Mouse (Mus musculus): ENCODE measurements around the gene Dnajc21. TPM values are rescaled to one million over a fixed set of nuclear protein-coding genes. Genes with fewer than 3 reads are reported as not detected.

The Dnajc21 gene
- polyA plus RNA-seq, 1 experiment from 2014 or later, result 32.9 TPM

DNA sequence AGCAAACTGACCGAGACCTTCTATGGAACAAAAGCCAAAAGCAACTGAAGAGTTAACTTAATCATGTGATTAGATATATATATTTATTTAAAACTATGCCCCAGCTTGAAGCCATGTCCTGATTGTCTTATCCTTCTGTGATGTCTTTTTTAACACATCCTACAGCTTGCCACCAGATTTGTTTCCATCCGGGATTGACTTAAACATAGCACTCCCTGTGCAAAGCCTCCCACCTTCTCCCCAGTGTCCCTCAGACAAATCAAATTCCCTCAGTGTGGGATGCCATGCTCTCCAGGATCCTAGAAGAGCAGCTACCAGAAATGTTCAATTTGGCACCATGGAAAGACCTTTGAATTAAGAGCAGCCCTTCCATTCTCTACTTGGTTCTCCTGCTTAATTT, 59.4 kb downstream of the Dnajc21 start:
- 96% methylated on average over 2 of the region's 2 CpGs for WGBS (ENCODE audit: missing documents)
- Histone ChIP-seq H3K36me3 (ENCODE audit: inconsistent target) (no peaks in the 10 kb centered on the region), H3K4me3 (ENCODE audit: inconsistent target) (no peak overlapping the region), H3K79me2 (ENCODE audit: inconsistent target) (no peaks in the 10 kb centered on the region), H3K27ac (no peak overlapping the region)

DNA sequence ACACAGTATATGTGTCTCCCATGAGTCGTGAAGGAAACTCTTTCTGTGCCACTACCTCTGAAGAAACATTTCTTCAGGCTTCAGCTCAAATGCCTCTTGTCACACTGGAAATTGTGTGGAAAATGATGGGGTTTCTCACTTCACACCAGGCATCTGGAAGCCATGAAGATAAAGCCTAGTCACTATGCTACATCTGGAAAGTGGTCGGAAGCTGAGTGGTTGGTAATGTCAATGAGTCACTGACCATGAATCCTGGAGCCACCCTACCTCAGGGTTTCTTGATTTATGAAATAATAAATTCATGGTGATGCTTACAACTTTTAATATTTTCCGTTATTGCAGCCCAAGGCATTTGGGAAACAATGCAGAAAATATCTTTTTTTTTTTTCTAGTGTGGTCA, 60.5 kb downstream of the Dnajc21 start:
- Histone ChIP-seq H3K27ac (no peak overlapping the region), H3K79me2 (ENCODE audit: inconsistent target) (no peaks in the 10 kb centered on the region), H3K4me3 (ENCODE audit: inconsistent target) (no peak overlapping the region), H3K36me3 (ENCODE audit: inconsistent target) (no peaks in the 10 kb centered on the region)
- WGBS (ENCODE audit: missing documents), result 100% methylated on average over 2 of the region's 3 CpGs

DNA sequence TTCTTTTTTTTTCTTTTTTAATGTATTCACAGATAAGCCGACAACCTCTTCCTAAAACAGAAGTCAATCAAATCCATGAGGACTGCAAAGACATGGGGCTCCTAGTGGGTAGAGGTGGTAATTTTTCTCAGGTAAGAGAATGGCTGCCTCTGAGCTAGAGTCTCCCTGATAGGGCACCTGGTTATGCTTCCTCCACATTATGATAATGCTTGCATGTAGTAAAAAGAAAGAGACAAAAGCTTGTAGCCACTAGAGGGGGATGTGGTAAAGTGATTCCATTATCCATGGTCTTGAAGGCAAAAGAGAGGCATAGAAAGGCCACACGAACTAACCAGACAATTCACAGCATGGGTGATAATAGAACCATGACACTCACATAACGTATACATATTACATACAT, 69.9 kb downstream of the Dnajc21 start:
- H3K4me3 ChIP-seq (ENCODE audit: inconsistent target), result no peak overlapping the region
- WGBS (ENCODE audit: missing documents), result 55% methylated on average over 3 of the region's 3 CpGs
- no peaks in the 10 kb centered on the region for H3K79me2 ChIP-seq (ENCODE audit: inconsistent target)
- no peak overlapping the region for H3K27ac ChIP-seq
- no peaks in the 10 kb centered on the region for H3K36me3 ChIP-seq (ENCODE audit: inconsistent target)

DNA sequence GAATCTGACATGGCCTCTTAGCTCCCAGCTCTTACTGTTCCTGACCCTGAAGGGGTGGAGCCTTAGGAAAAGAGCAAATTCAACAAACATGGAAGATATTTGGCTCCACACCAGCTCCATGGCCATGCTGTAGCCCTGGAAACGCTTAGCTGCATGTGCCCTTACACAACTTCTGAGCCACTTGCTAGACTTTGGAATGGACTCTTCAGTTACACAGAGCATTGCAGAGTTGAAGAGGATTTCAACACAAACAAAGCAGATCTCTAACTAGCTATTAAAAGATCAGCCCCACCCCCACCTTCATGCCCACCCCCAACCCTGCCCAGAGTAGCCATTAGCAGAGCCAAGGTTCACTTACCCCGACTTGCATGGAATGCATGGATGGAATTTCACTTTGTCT, 70.5 kb downstream of the Dnajc21 start:
- H3K36me3 ChIP-seq (ENCODE audit: inconsistent target), result no peaks in the 10 kb centered on the region
- H3K4me3 ChIP-seq (ENCODE audit: inconsistent target), result no peak overlapping the region
- 80% methylated on average over 2 of the region's 2 CpGs for WGBS (ENCODE audit: missing documents)
- H3K79me2 ChIP-seq (ENCODE audit: inconsistent target), result no peaks in the 10 kb centered on the region
- H3K27ac ChIP-seq, result no peak overlapping the region

Other genes with a start within 250 kb of the Dnajc21 start
- not detected in 3 replicates for gene Gm21973, start 145.1 kb downstream of the Dnajc21 start, polyA plus RNA-seq (2018)
- not detected in 3 replicates for gene Agxt2, start 112.0 kb downstream of the Dnajc21 start, polyA plus RNA-seq (2018)
- gene Brix1, start 15.4 kb upstream of the Dnajc21 start, polyA plus RNA-seq (2018), result 13.5 to 30.8 TPM (median 26.3 TPM) in 3 replicates
- 3.5 to 9.9 TPM (median 7.1 TPM) in 3 replicates for gene Rad1, start 15.5 kb upstream of the Dnajc21 start, polyA plus RNA-seq (2018)
- gene Ttc23l, start 88.2 kb upstream of the Dnajc21 start, polyA plus RNA-seq (2018), result not detected in 3 replicates
- 4.9 to 12.5 TPM (median 12.5 TPM) in 3 replicates for gene Rai14, start 244.1 kb upstream of the Dnajc21 start, polyA plus RNA-seq (2018)

Measured in macrophage (primary cell).